Mouse (Mus musculus): Measurements from ENCODE around the gene Nav3. TPM values are rescaled to one million over a fixed set of nuclear protein-coding genes. Genes with fewer than 3 reads are reported as not detected.

Gene Nav3
- 0.06 TPM in 2 replicates for polyA plus RNA-seq (2012; rRNA removed)

DNA sequence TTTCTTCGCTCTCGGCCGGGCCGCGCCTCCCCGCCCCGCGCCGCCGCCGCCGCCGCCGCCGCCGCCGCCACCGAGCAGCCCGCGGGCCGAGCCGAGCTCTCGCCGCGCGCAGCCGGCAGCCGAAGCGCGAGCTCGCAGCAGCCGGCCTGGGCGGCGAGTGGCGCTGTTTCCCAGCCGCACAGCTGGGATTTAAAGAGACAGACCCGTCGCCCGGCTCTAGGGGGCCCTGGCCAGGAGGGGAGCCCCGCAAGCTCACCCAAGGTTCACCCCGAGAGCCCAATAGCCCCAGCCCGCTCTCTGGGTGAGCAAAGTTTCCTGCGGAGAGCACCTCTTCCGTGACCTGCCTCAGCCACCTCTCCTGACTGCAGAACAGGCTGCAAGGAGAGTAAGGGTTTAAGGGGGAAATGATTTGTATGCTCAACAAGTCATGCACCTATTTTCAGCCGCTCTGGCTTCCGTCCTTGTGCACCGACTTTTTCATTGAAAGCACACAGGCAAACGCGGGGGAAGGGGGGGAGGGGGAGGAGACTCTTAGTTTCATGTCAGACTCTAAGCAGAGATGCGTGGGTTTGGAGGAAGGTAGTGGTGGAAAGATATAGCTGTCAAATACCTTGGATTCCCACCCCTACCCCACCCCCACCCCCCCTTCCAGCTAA is at the start of gene Nav3:
Gene Nav3 (minus strand): TSS at position 367 of the 656 bp plus-strand sequence.

